Mouse (Mus musculus): ENCODE data around the gene Gm45717. TPM values are rescaled to one million over a fixed set of nuclear protein-coding genes. Genes with fewer than 3 reads are reported as not detected.

Gm45717 gene
- total and polyA plus RNA-seq, 2 experiments from 2014 or later = not detected

GRCm38 (mm10) chr7:140960026-140960425, 4.3 kb upstream of the Gm45717 start:
- Histone ChIP-seq H3K9me3 (ENCODE audit: low read length) (no peaks in the 10 kb centered on the region), H3K27ac (ENCODE audit: low read depth, low read length) (no peak overlapping the region), H3K4me2 (ENCODE audit: low read depth, low read length, poor library complexity, severe bottlenecking) (no peak overlapping the region), H3K36me3 (ENCODE audit: insufficient read depth, low read length) (no peaks in the 10 kb centered on the region), H3K4me3 (ENCODE audit: low read depth, low read length) (no peak overlapping the region), H3K9ac (replicated peaks; ENCODE audit: low read length, poor library complexity, severe bottlenecking) (no peak overlapping the region), H3K4me1 (ENCODE audit: insufficient read depth, low read length) (no peaks in the 10 kb centered on the region), H3K27me3 (ENCODE audit: insufficient read depth, low read length) (no peaks in the 10 kb centered on the region)
- DNase-seq (ENCODE audit: low spot score) (no peak), ATAC-seq (ENCODE audit: low FRiP score) (no peak)
- TF ChIP-seq CTCF (IDR thresholded peaks at IDR 0.05) = no peak
- WGBS = 71% methylated on average over 5 of the region's 5 CpGs

GRCm38 (mm10) chr7:140959181-140959901, 3.6 kb upstream of the Gm45717 start:
- no peak overlapping the region for H3K4me3 ChIP-seq (ENCODE audit: low read depth, low read length)
- no peaks in the 10 kb centered on the region for H3K36me3 ChIP-seq (ENCODE audit: insufficient read depth, low read length)
- peak; percentile 64 for TF ChIP-seq CTCF (IDR thresholded peaks at IDR 0.05)
- H3K27ac ChIP-seq (ENCODE audit: low read depth, low read length) = no peak overlapping the region
- WGBS = 7% methylated on average over 9 of the region's 9 CpGs
- no peaks in the 10 kb centered on the region for H3K4me1 ChIP-seq (ENCODE audit: insufficient read depth, low read length)
- ATAC-seq (ENCODE audit: low FRiP score) = no peak
- peak; percentile 51 for DNase-seq (ENCODE audit: low spot score)
- H3K4me2 ChIP-seq (ENCODE audit: low read depth, low read length, poor library complexity, severe bottlenecking) = no peak overlapping the region
- H3K9ac ChIP-seq (replicated peaks; ENCODE audit: low read length, poor library complexity, severe bottlenecking) = no peak overlapping the region
- H3K27me3 ChIP-seq (ENCODE audit: insufficient read depth, low read length) = no peaks in the 10 kb centered on the region
- no peaks in the 10 kb centered on the region for H3K9me3 ChIP-seq (ENCODE audit: low read length)

DNA sequence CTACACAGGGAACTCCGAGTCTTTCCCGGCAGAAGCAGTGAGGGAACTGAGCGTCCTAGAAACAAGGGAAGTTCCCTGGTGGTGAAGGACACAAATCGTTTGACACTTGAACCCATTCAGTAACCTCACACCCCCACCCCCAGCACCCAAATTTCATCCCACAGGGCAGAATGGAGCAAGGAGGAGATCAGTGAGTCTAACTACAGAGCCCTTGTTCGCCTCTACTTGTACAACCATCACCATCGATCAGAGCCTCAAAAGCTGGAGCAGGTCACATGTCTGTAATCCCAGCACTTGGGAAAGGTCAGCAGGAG, 776 bp upstream of the Gm45717 start:
- no peak overlapping the region for H3K4me2 ChIP-seq (ENCODE audit: low read depth, low read length, poor library complexity, severe bottlenecking)
- 64% methylated on average over 6 of the region's 6 CpGs for WGBS
- H3K9ac ChIP-seq (replicated peaks; ENCODE audit: low read length, poor library complexity, severe bottlenecking) = no peak overlapping the region
- no peaks in the 10 kb centered on the region for H3K27me3 ChIP-seq (ENCODE audit: insufficient read depth, low read length)
- TF ChIP-seq CTCF (IDR thresholded peaks at IDR 0.05) = no peak
- DNase-seq (ENCODE audit: low spot score) (no peak), ATAC-seq (ENCODE audit: low FRiP score) (no peak)
- H3K4me3 ChIP-seq (ENCODE audit: low read depth, low read length) = no peak overlapping the region
- H3K36me3 ChIP-seq (ENCODE audit: insufficient read depth, low read length) = no peaks in the 10 kb centered on the region
- H3K9me3 ChIP-seq (ENCODE audit: low read length) = no peaks in the 10 kb centered on the region
- no peak overlapping the region for H3K27ac ChIP-seq (ENCODE audit: low read depth, low read length)
- H3K4me1 ChIP-seq (ENCODE audit: insufficient read depth, low read length) = no peaks in the 10 kb centered on the region

DNA sequence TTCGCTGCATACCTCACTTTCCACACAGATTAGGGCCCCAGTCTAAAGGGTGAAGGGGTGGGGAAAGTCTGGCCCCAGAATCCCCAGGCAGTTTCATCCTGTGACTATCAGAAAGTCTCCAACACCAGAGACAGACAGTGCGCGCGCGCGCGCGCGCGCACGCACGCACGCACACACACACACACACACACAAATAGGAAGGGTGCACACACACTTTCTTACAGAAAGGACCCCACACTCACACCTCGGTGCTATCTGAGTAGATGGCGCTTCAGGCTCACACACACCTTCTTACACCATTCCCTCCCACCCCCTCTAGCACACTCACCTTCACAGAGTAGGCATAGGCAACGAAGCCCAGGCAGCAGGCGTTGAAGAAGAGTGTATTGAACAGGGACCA, 395 bp downstream of the Gm45717 start:
- DNase-seq (ENCODE audit: low spot score) = no peak

DNA sequence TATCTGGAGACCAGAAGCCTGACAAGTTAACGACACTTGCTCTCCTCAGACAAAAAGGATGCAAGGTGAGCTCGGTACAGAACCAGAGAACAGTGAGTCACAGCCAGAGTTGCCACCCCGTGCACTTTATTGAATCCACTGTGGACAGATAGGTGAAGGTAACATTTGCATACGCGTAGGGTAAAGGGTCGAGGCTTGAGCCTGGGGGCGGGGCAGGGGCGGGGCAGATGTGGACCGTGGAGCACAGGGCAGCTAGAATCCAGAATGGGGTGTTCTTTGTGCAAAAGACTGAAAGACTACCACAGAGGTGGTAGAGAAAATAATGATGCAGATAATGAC, 1.0 kb downstream of the Gm45717 start:
- Histone ChIP-seq H3K36me3 (ENCODE audit: insufficient read depth, low read length) (no peaks in the 10 kb centered on the region), H3K4me3 (ENCODE audit: low read depth, low read length) (peak overlapping the region; percentile 31), H3K9me3 (ENCODE audit: low read length) (no peaks in the 10 kb centered on the region), H3K9ac (replicated peaks; ENCODE audit: low read length, poor library complexity, severe bottlenecking) (no peak overlapping the region), H3K27ac (ENCODE audit: low read depth, low read length) (no peak overlapping the region), H3K27me3 (ENCODE audit: insufficient read depth, low read length) (no peaks in the 10 kb centered on the region), H3K4me2 (ENCODE audit: low read depth, low read length, poor library complexity, severe bottlenecking) (peak overlapping the region; percentile 46), H3K4me1 (ENCODE audit: insufficient read depth, low read length) (no peaks in the 10 kb centered on the region)
- TF ChIP-seq CTCF (IDR thresholded peaks at IDR 0.05) = no peak
- WGBS = 11% methylated on average over 9 of the region's 9 CpGs
- DNase-seq (ENCODE audit: low spot score) = no peak
- no peak for ATAC-seq (ENCODE audit: low FRiP score)

More for the DNA sequence above, 395 bp downstream of the Gm45717 start:
- Histone ChIP-seq H3K9me3 (ENCODE audit: low read length) (no peaks in the 10 kb centered on the region), H3K36me3 (ENCODE audit: insufficient read depth, low read length) (no peaks in the 10 kb centered on the region), H3K4me3 (ENCODE audit: low read depth, low read length) (peak overlapping the region; percentile 31), H3K27me3 (ENCODE audit: insufficient read depth, low read length) (no peaks in the 10 kb centered on the region), H3K4me2 (ENCODE audit: low read depth, low read length, poor library complexity, severe bottlenecking) (peak overlapping the region; percentile 46), H3K4me1 (ENCODE audit: insufficient read depth, low read length) (no peaks in the 10 kb centered on the region), H3K9ac (replicated peaks; ENCODE audit: low read length, poor library complexity, severe bottlenecking) (peak overlapping the region; percentile 9; the same call in 1 of the 2 replicates), H3K27ac (ENCODE audit: low read depth, low read length) (no peak overlapping the region)
- ATAC-seq (ENCODE audit: low FRiP score) = 0 out of 2 replicates have a peak, but pooled peaks have one; percentile 27
- TF ChIP-seq CTCF (IDR thresholded peaks at IDR 0.05) = no peak
- 17% methylated on average over 17 of the region's 17 CpGs for WGBS

DNA sequence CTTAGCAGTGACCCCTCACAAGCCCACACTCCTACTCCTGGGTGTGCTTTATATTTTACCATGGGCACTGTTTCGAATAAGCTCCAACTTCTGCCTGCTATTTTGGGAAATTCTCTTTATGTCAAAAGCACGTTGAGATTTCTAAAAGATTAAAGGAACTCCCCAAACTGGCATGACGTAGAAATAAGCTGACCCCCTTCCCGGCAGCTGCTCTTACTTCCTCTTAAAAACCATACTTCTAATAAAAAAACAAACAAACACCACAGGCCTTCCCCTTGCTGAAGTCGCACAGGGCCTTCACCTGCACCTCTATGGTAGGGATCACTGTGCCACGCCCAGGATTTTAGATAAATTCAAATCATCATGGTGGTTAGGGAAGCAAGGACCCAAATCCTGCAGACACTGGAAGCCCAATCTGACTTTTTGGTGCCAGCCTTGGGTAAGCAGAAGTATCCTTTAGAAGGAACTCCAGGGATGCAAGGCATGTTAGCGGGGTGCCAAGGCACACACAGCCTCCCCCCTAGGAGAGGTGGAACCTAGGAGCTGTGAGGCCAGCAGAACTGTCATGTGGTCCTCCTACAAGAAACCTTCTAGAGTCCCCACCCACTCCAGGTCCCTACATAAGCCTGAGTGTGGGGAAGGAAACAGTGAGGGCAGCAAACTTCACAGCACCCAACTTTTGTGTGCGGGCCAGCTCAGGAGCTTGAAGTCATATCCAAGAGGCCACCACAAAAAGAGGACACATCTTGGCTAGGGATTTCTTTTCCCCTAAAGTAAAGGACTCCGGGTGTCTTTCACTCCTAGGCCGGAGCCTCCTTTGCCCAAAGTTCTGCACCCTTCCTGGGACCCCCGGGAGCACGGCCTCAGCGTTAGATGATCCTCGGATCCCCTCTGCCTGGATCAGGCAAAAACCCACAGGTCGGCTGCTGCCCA, 1.7 kb downstream of the Gm45717 start:
- H3K4me3 ChIP-seq (ENCODE audit: low read depth, low read length) = peak overlapping the region; percentile 31; the same call in 1 of the 2 replicates
- DNase-seq (ENCODE audit: low spot score) = no peak
- WGBS = 62% methylated on average over 15 of the region's 15 CpGs
- no peaks in the 10 kb centered on the region for H3K36me3 ChIP-seq (ENCODE audit: insufficient read depth, low read length)
- H3K27me3 ChIP-seq (ENCODE audit: insufficient read depth, low read length) = no peaks in the 10 kb centered on the region
- no peak overlapping the region for H3K9ac ChIP-seq (replicated peaks; ENCODE audit: low read length, poor library complexity, severe bottlenecking)
- H3K4me2 ChIP-seq (ENCODE audit: low read depth, low read length, poor library complexity, severe bottlenecking) = peak overlapping the region; percentile 46
- TF ChIP-seq CTCF (IDR thresholded peaks at IDR 0.05) = no peak
- no peaks in the 10 kb centered on the region for H3K4me1 ChIP-seq (ENCODE audit: insufficient read depth, low read length)
- H3K27ac ChIP-seq (ENCODE audit: low read depth, low read length) = no peak overlapping the region
- no peaks in the 10 kb centered on the region for H3K9me3 ChIP-seq (ENCODE audit: low read length)
- ATAC-seq (ENCODE audit: low FRiP score) = no peak

Data from midbrain, postnatal 0 days (tissue).